Mouse (Mus musculus) regulatory T cell (primary cell): Measurements from ENCODE around the gene Lrrtm4.

Experiments
- in situ Hi-C: fragments of 300-600 bp; cut with MboI, MseI; formaldehyde crosslinking; loops from one replicate; pipeline ENCODE4 v1.15.1; 2025; ENCODE audit warnings: high pct_unique_total_duplicates

The Lrrtm4 gene

DNA sequence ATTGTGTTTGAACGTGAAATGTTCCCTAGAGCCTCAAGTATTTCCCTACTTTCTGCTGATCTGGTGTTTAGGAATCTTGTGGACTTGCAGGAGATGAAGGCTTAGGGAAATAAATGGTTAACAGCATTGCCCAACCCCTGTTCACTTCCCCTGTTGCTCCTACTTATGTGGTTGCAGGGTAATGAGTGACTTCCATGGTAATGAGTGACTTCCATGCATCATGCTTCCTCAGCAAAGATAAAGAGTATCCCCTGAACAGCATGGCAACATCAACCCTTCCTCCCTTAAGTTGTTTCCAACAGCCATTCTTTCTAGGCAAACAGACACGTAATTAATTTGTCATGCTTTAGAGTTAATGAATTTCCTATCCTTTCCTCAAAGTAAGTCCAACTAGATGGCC is 685.5 kb downstream of the Lrrtm4 start:
- in situ Hi-C loops: no loop called here

GRCm38 (mm10) chr6:80720468-80720867 is 701.8 kb downstream of the Lrrtm4 start:
- in situ Hi-C loops: no loop called here

DNA sequence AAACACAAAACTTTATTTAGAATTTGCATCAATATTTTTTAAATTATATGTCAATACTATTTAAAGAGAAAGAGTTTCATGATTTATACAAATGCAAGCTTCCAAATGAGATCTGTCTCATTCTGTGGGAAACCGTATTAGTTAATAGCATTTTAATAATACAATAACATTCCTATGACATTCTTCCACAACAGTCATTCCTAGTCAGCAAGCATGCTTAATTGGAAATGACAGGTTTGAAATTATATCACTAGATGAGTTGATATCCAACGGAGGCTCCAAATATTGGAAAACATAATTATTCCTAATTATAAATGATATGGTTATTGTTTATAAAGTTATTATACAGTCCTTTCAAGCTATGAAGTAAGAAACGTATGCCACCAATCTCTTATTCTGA is 714.7 kb downstream of the Lrrtm4 start:
- in situ Hi-C loops: no loop called here

- in situ Hi-C loops: no loop called here
Observed at GRCm38 (mm10) chr6:80750769-80751168, 732.1 kb downstream of the Lrrtm4 start.

- in situ Hi-C loops: no loop called here
Observed at GRCm38 (mm10) chr6:80760641-80761204, 742.0 kb downstream of the Lrrtm4 start.

DNA sequence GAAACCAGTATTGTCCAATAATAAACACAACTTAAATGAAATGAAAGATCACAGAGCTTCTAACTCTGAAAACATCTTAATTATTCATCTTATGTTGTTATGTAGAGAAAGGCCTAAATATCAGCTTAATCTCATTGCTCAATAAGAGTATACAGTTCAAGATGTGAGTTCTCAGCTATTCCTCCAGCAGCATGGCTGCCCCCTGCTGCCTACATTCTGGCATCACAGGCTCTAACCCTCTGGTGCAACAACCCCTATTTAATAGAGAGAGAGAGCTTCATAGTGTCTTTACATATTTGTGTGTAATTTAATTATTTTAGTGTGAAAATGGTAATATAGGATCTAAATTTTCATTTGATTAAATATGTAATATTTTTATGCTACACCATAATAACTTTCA is 767.6 kb downstream of the Lrrtm4 start:
- in situ Hi-C loops: no loop called here

- in situ Hi-C loops: no loop called here
Observed at GRCm38 (mm10) chr6:80823753-80824152, 805.1 kb downstream of the Lrrtm4 start.

DNA sequence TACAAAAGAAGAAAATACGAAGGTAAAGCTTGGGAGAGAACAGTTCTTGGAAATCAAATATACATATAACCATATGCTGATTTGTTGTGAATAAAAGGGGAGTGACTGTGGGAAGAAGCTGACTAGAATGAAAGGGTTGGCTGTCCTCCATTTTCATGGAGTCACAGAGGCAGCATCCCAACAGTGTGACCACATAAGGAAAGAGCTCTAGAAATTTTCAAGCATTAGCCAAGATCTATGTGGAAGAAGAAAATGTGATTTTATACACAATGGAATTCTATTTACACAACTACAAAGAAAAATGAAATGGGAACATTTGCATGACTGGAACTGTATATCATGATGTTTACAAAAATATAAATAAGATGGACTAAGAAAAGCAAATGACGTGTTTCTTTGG is 821.1 kb downstream of the Lrrtm4 start:
- in situ Hi-C loops: no loop called here

- in situ Hi-C loops: no loop called here
Observed at GRCm38 (mm10) chr6:80845294-80845693, 826.6 kb downstream of the Lrrtm4 start.

GRCm38 (mm10) chr6:80856910-80857543 is 838.4 kb downstream of the Lrrtm4 start:
- in situ Hi-C loops: no loop called here
